Mouse (Mus musculus): ENCODE measurements around the gene Nfkb1. TPM values are rescaled to one million over a fixed set of nuclear protein-coding genes. Genes with fewer than 3 reads are reported as not detected.

Gene Nfkb1
- polyA plus RNA-seq, 1 experiment from 2014 or later = 8.5 TPM

DNA sequence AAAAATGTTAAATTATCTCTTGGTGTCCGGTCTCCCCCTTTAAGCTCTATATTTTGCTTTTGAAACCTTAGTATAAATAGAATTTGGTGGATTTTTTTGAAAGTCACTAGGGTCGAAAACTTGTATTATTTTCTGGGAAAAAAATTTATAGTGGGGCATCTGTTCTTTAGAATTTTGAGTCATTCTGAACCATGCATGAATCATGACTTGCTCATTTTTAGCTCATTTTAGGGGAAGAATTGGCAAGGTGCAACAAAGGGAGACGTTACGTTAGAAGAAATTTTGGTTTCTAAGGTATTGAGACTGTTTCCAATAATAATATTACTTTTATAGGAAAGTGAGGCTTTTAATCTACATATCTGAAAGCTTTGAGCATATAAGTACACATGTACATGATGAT, 20.3 kb upstream of the Nfkb1 start:
- 92% methylated on average over 4 of the region's 4 CpGs for WGBS
- H3K27me3 ChIP-seq (ENCODE audit: control insufficient read depth, insufficient read depth, low read length) = no peaks in the 10 kb centered on the region
- no peaks in the 10 kb centered on the region for H3K4me1 ChIP-seq (ENCODE audit: control insufficient read depth, insufficient read depth, low read length)
- no peak overlapping the region for H3K9ac ChIP-seq (replicated peaks; ENCODE audit: low read depth, low read length)
- H3K9me3 ChIP-seq (ENCODE audit: control insufficient read depth, low read length) = no peaks in the 10 kb centered on the region
- ATAC-seq (ENCODE audit: low read depth) = no peak
- H3K27ac ChIP-seq (ENCODE audit: low read depth, low read length) = no peak overlapping the region
- H3K4me2 ChIP-seq (ENCODE audit: low read depth, low read length) = no peak overlapping the region
- H3K36me3 ChIP-seq (ENCODE audit: control insufficient read depth, insufficient read depth, low read length) = no peaks in the 10 kb centered on the region
- H3K4me3 ChIP-seq (ENCODE audit: low read depth, low read length) = no peak overlapping the region

GRCm38 (mm10) chr3:135711040-135711570, 19.8 kb upstream of the Nfkb1 start:
- Histone ChIP-seq H3K27ac (ENCODE audit: low read depth, low read length) (no peak overlapping the region), H3K9ac (replicated peaks; ENCODE audit: low read depth, low read length) (no peak overlapping the region), H3K36me3 (ENCODE audit: control insufficient read depth, insufficient read depth, low read length) (no peaks in the 10 kb centered on the region), H3K4me3 (ENCODE audit: low read depth, low read length) (no peak overlapping the region), H3K27me3 (ENCODE audit: control insufficient read depth, insufficient read depth, low read length) (no peaks in the 10 kb centered on the region), H3K4me2 (ENCODE audit: low read depth, low read length) (no peak overlapping the region), H3K4me1 (ENCODE audit: control insufficient read depth, insufficient read depth, low read length) (no peaks in the 10 kb centered on the region), H3K9me3 (ENCODE audit: control insufficient read depth, low read length) (no peaks in the 10 kb centered on the region)
- no peak for ATAC-seq (ENCODE audit: low read depth)
- WGBS = 92% methylated on average over 9 of the region's 9 CpGs

DNA sequence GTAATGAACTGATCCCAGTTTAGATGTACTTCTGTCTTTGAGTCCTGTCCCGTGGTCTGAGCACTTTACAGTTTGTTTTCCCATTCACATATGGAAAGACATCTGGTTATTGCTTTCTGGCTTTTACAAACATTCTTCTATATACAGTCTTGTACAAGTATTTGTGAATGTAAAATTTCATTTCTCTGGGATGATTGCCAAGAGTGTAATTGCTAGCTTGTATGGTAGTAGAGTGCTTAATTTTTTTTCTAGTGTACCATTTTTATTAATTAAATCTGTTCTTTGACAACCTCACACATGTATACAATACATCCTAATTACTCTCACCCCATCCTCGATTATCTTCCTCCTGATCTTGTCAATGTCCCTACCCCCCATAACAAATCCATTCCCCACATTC, 12.0 kb upstream of the Nfkb1 start:
- H3K4me3 ChIP-seq (ENCODE audit: low read depth, low read length) = no peak overlapping the region
- no peak overlapping the region for H3K9ac ChIP-seq (replicated peaks; ENCODE audit: low read depth, low read length)
- no peak overlapping the region for H3K4me2 ChIP-seq (ENCODE audit: low read depth, low read length)
- H3K27me3 ChIP-seq (ENCODE audit: control insufficient read depth, insufficient read depth, low read length) = no peaks in the 10 kb centered on the region
- H3K4me1 ChIP-seq (ENCODE audit: control insufficient read depth, insufficient read depth, low read length) = no peaks in the 10 kb centered on the region
- WGBS = 64% methylated on average over 2 of the region's 2 CpGs
- no peaks in the 10 kb centered on the region for H3K36me3 ChIP-seq (ENCODE audit: control insufficient read depth, insufficient read depth, low read length)
- no peak for ATAC-seq (ENCODE audit: low read depth)
- H3K27ac ChIP-seq (ENCODE audit: low read depth, low read length) = no peak overlapping the region
- H3K9me3 ChIP-seq (ENCODE audit: control insufficient read depth, low read length) = no peaks in the 10 kb centered on the region

DNA sequence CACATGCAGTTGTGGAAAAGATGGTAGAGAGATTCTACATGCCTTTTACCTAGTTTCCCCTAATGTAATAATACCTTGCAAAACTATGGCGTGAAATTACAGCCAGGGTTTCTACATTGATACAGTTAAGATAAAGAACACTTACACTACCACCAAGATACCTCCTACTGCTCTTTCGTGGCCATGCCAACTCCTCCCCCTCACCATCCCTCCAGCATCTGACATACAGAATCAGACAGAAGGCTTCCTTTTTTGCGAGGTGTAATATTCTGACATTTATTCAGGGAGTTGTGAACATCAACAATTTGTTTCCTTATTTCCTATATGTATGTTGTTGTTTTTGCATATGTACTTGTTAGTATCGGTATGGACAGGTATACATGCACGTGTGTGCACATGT, 11.3 kb upstream of the Nfkb1 start:
- Histone ChIP-seq H3K4me2 (ENCODE audit: low read depth, low read length) (no peak overlapping the region), H3K9ac (replicated peaks; ENCODE audit: low read depth, low read length) (no peak overlapping the region), H3K4me3 (ENCODE audit: low read depth, low read length) (no peak overlapping the region), H3K9me3 (ENCODE audit: control insufficient read depth, low read length) (no peaks in the 10 kb centered on the region), H3K36me3 (ENCODE audit: control insufficient read depth, insufficient read depth, low read length) (no peaks in the 10 kb centered on the region), H3K27me3 (ENCODE audit: control insufficient read depth, insufficient read depth, low read length) (no peaks in the 10 kb centered on the region), H3K27ac (ENCODE audit: low read depth, low read length) (no peak overlapping the region), H3K4me1 (ENCODE audit: control insufficient read depth, insufficient read depth, low read length) (no peaks in the 10 kb centered on the region)
- no peak for ATAC-seq (ENCODE audit: low read depth)
- 93% methylated on average over 5 of the region's 5 CpGs for WGBS

DNA sequence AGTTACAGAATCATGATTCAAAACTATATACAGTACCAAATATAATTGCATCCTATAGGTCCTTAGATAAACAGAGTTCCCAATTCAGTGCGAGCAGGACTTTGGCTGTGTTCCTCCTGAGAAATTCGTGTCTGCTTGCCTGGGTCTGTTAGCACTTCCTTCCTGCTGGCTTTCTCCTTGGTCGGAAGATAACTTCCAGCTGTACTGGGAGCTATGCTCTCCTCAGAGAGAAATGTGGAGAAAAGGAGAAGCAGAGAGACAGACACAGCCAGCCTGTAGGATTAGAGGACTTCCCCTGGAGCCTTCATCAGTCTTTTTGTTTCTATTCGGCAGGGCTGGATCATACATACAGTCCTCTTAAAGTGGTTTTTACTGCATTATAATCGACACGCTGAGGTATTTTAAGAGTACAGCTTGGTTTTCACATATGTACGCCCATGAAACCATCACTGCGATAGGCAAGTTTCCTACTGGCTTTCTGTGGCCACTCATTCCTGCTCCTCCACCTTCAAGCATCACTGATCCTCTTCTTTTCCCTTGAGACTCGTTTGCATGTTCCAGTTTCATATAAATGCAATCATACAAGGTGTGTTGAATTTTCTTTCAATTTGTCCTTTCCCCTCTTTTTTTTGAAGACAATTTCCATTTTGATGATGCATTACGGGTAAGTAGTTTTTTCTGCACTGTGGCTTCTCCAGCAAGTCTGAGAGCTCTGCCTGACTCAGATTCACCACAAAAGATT, 8.3 kb upstream of the Nfkb1 start:
- no peak overlapping the region for H3K9ac ChIP-seq (replicated peaks; ENCODE audit: low read depth, low read length)
- no peaks in the 10 kb centered on the region for H3K9me3 ChIP-seq (ENCODE audit: control insufficient read depth, low read length)
- ATAC-seq (ENCODE audit: low read depth) = no peak
- no peaks in the 10 kb centered on the region for H3K27me3 ChIP-seq (ENCODE audit: control insufficient read depth, insufficient read depth, low read length)
- no peak overlapping the region for H3K27ac ChIP-seq (ENCODE audit: low read depth, low read length)
- H3K36me3 ChIP-seq (ENCODE audit: control insufficient read depth, insufficient read depth, low read length) = no peaks in the 10 kb centered on the region
- no peak overlapping the region for H3K4me2 ChIP-seq (ENCODE audit: low read depth, low read length)
- H3K4me1 ChIP-seq (ENCODE audit: control insufficient read depth, insufficient read depth, low read length) = no peaks in the 10 kb centered on the region
- no peak overlapping the region for H3K4me3 ChIP-seq (ENCODE audit: low read depth, low read length)
- 72% methylated on average over 10 of the region's 10 CpGs for WGBS

DNA sequence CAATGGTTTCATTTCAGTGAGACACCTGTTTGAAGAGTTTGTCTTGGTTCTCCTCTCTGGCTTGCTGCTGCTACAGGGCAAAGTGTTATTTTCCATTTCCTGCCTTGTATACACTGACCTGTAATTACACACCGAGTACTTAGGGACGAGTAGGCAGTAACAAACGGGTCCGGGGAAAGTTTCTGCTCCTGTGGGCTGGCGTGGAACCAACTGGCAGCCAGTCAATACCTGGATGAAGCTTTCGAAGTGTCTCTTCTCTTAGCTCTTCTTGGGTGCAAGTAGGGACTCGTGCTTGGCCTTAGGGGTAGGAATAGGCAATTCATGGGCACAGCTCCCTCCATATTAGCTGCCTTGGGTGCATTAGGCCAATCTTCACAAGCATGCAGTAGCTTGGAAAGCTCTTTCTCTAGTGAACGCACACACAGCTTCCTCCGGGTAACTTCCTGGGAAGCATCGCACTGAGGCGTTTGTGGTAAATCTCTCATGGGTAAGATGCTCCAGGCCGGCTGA, 7.2 kb upstream of the Nfkb1 start:
- WGBS = 75% methylated on average over 12 of the region's 12 CpGs
- H3K4me2 ChIP-seq (ENCODE audit: low read depth, low read length) = no peak overlapping the region
- H3K4me1 ChIP-seq (ENCODE audit: control insufficient read depth, insufficient read depth, low read length) = no peaks in the 10 kb centered on the region
- no peaks in the 10 kb centered on the region for H3K9me3 ChIP-seq (ENCODE audit: control insufficient read depth, low read length)
- no peak for ATAC-seq (ENCODE audit: low read depth)
- no peak overlapping the region for H3K4me3 ChIP-seq (ENCODE audit: low read depth, low read length)
- H3K27ac ChIP-seq (ENCODE audit: low read depth, low read length) = no peak overlapping the region
- no peaks in the 10 kb centered on the region for H3K36me3 ChIP-seq (ENCODE audit: control insufficient read depth, insufficient read depth, low read length)
- no peak overlapping the region for H3K9ac ChIP-seq (replicated peaks; ENCODE audit: low read depth, low read length)
- H3K27me3 ChIP-seq (ENCODE audit: control insufficient read depth, insufficient read depth, low read length) = no peaks in the 10 kb centered on the region

DNA sequence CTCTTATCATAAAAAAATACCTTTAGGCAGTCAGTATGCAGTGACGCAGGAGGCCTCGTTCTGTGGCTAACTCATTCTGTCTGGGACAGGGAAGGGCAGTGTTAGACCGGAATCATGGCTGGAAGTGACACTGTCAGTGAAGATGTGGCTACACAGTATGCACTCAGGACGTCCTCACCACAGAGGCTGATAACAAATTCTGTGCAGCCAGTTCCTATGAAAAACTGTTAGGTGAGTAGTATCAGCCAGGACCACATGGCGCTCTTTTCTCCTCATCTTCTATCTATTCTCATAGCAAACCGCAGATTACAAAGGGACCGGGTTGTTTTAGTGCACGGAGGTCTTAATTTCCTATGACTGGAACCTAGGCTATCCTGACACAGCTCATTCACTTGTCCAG, 4.9 kb upstream of the Nfkb1 start:
- Histone ChIP-seq H3K4me1 (ENCODE audit: control insufficient read depth, insufficient read depth, low read length) (peaks cover 5% of the 10 kb centered on the region; the same call in 1 of the 2 replicates), H3K36me3 (ENCODE audit: control insufficient read depth, insufficient read depth, low read length) (no peaks in the 10 kb centered on the region), H3K4me2 (ENCODE audit: low read depth, low read length) (no peak overlapping the region), H3K9me3 (ENCODE audit: control insufficient read depth, low read length) (no peaks in the 10 kb centered on the region), H3K9ac (replicated peaks; ENCODE audit: low read depth, low read length) (no peak overlapping the region), H3K27me3 (ENCODE audit: control insufficient read depth, insufficient read depth, low read length) (no peaks in the 10 kb centered on the region), H3K4me3 (ENCODE audit: low read depth, low read length) (no peak overlapping the region), H3K27ac (ENCODE audit: low read depth, low read length) (no peak overlapping the region)
- WGBS = 90% methylated on average over 8 of the region's 8 CpGs
- no peak for ATAC-seq (ENCODE audit: low read depth)

GRCm38 (mm10) chr3:135692999-135693398, 1.7 kb upstream of the Nfkb1 start:
- Histone ChIP-seq H3K9ac (replicated peaks; ENCODE audit: low read depth, low read length) (no peak overlapping the region), H3K27me3 (ENCODE audit: control insufficient read depth, insufficient read depth, low read length) (no peaks in the 10 kb centered on the region), H3K4me2 (ENCODE audit: low read depth, low read length) (no peak overlapping the region), H3K4me3 (ENCODE audit: low read depth, low read length) (no peak overlapping the region), H3K9me3 (ENCODE audit: control insufficient read depth, low read length) (no peaks in the 10 kb centered on the region), H3K4me1 (ENCODE audit: control insufficient read depth, insufficient read depth, low read length) (peaks cover 20% of the 10 kb centered on the region; the same call in 1 of the 2 replicates), H3K36me3 (ENCODE audit: control insufficient read depth, insufficient read depth, low read length) (no peaks in the 10 kb centered on the region), H3K27ac (ENCODE audit: low read depth, low read length) (no peak overlapping the region)
- 21% methylated on average over 3 of the region's 3 CpGs for WGBS
- no peak for ATAC-seq (ENCODE audit: low read depth)

DNA sequence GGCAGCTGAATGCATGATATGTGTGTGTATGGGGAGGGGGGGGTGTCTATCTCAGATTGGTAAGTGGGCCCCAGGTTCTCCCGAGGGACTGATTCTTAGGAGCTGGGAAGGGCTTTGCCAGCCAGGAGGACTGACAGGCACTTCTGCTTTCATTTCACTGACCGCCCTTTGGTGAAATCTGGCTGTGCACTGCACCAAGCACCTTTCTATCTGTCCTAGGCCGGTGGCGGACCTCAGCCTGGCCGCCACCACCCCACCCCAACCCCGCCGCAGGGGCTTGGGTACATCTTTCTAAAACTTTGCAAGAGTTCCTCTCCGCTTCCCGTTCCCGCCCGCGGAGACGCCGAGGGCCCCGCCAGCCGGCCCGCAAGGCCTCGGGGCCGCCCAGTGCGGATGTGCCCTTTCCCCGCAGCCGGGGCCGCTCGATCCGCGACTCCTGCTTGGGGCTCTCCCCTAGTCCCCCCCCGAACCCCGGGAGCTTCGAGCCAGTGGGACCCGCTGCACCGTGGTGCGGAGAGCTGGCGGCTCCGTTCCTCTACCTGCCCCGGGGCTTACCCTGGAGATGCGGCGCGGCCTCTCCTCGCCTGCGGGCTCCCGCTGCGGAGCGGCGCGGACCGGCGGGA, 668 bp downstream of the Nfkb1 start:
- H3K36me3 ChIP-seq (ENCODE audit: control insufficient read depth, insufficient read depth, low read length) = no peaks in the 10 kb centered on the region
- H3K9me3 ChIP-seq (ENCODE audit: control insufficient read depth, low read length) = no peaks in the 10 kb centered on the region
- H3K27me3 ChIP-seq (ENCODE audit: control insufficient read depth, insufficient read depth, low read length) = no peaks in the 10 kb centered on the region
- peak; percentile 77 for ATAC-seq (ENCODE audit: low read depth)
- H3K4me3 ChIP-seq (ENCODE audit: low read depth, low read length) = peak overlapping the region; percentile 82
- under 1% methylated on average over 34 of the region's 47 CpGs for WGBS
- H3K4me1 ChIP-seq (ENCODE audit: control insufficient read depth, insufficient read depth, low read length) = peaks cover 20% of the 10 kb centered on the region; the same call in 1 of the 2 replicates
- peak overlapping the region; percentile 81 for H3K4me2 ChIP-seq (ENCODE audit: low read depth, low read length)
- peak overlapping the region; percentile 97 for H3K9ac ChIP-seq (replicated peaks; ENCODE audit: low read depth, low read length)
- peak overlapping the region; percentile 90 for H3K27ac ChIP-seq (ENCODE audit: low read depth, low read length)
